In the genomic region with DNA sequence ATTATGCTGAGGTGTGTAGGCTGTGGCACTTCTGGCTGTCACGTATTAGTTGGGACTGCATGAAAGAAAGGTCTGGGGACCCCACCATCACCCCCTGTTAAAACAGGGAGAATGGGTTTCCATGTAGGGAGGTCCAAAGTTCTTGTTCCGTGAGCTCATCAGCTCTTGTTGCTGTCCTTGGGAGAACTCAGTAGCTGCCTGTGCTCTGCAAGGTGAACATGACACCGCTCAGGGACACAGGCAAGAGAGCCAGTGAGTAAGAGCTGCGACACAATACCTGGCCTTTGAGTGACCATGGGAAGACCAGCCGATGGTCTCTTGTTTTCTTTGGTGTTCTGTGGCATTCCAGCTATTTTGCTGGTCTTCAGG, we compare ENCODE assay signal across 26 mouse cellular contexts. TPM values are rescaled to one million over a fixed set of nuclear protein-coding genes. Genes with fewer than 3 reads are reported as not detected.
"Had no signal": no experiment of that assay in that cellular context is flagged by ENCODE, and none has a peak within 500 bp of the region (broad histone marks: within the 10 kb centered on the region; RNA-seq: fewer than 3 reads in every experiment).

No protein-coding gene starts in this region.

- H3K9me3 ChIP-seq: limb, embryonic 10.5 days; limb, embryonic 13.5 days; liver, embryonic 12.5 days; liver, embryonic 15.5 days; lung, embryonic 15.5 days; megakaryocyte, embryonic 14.5 days; midbrain, embryonic 10.5 days; midbrain, embryonic 13.5 days; neural tube, embryonic 13.5 days had no signal

- H3K4me3 ChIP-seq: layer of hippocampus, adult 2 months; limb, embryonic 10.5 days; limb, embryonic 13.5 days; liver, embryonic 12.5 days; liver, embryonic 15.5 days; lung, embryonic 15.5 days; midbrain, embryonic 10.5 days; midbrain, embryonic 13.5 days; myocyte; neural tube, embryonic 13.5 days had no signal

- H3K4me1 ChIP-seq: limb, embryonic 10.5 days; limb, embryonic 13.5 days; liver, embryonic 12.5 days; liver, embryonic 15.5 days; lung, embryonic 15.5 days; midbrain, embryonic 10.5 days; midbrain, embryonic 13.5 days; neural tube, embryonic 13.5 days had no signal

- H3K4me2 ChIP-seq: limb, embryonic 13.5 days; liver, embryonic 12.5 days; liver, embryonic 15.5 days; lung, embryonic 15.5 days; midbrain, embryonic 13.5 days; neural tube, embryonic 13.5 days had no signal

- ATAC-seq: liver, embryonic 12.5 days; midbrain, embryonic 13.5 days; midbrain, embryonic 16.5 days had no signal

- H3K27me3 ChIP-seq: limb, embryonic 13.5 days; liver, embryonic 12.5 days; liver, embryonic 15.5 days; lung, embryonic 15.5 days; megakaryocyte, embryonic 14.5 days; midbrain, embryonic 13.5 days; neural tube, embryonic 13.5 days had no signal

- H3K27ac ChIP-seq: kidney, postnatal 0 days; layer of hippocampus, adult 2 months; limb, embryonic 10.5 days; limb, embryonic 13.5 days; liver, embryonic 12.5 days; liver, embryonic 15.5 days; lung, embryonic 15.5 days; midbrain, embryonic 10.5 days; midbrain, embryonic 13.5 days; neural tube, embryonic 13.5 days; stomach, postnatal 0 days had no signal

- H3K9ac ChIP-seq: limb, embryonic 13.5 days; liver, embryonic 12.5 days; liver, embryonic 15.5 days; lung, embryonic 15.5 days; midbrain, embryonic 13.5 days; neural tube, embryonic 13.5 days had no signal

- DNase-seq: layer of hippocampus, adult 9-11 months; liver; lung, adult 18-20 months; lung, postnatal 10 days; lung, postnatal 36 days; right cerebral cortex, adult 18-20 months; right cerebral cortex, postnatal 14 days; right cerebral cortex, postnatal 4 days; thymus, adult 2 months; thymus, postnatal 14 days; thymus, postnatal 4 days had no signal

RNA-seq across cellular contexts. Expression of gene Ccdc92b, which starts 46.9 kb away (rescaled TPM):
- total RNA-seq: monocyte, adult 5-6 weeks had no signal
